Mouse (Mus musculus): ENCODE data around the gene Isoc2a. TPM values are rescaled to one million over a fixed set of nuclear protein-coding genes. Genes with fewer than 3 reads are reported as not detected.

The Isoc2a gene
- polyA plus RNA-seq, 1 experiment from 2014 or later, result 1.3 TPM

- DNase-seq (ENCODE audit: low spot score), result peak; percentile 89
- H3K27ac ChIP-seq (replicated peaks; ENCODE audit: low read depth, low read length), result peak overlapping the region; percentile 90
- peaks cover 31% of the 10 kb centered on the region for H3K36me3 ChIP-seq (ENCODE audit: control insufficient read depth, insufficient read depth, low read length)
- 2% methylated on average over 14 of the region's 14 CpGs for WGBS
- peaks cover 40% of the 10 kb centered on the region for H3K4me1 ChIP-seq (ENCODE audit: control insufficient read depth, insufficient read depth, low read length)
- H3K27me3 ChIP-seq (replicated peaks; ENCODE audit: control insufficient read depth, insufficient read depth, low read length), result no peaks in the 10 kb centered on the region
- H3K9ac ChIP-seq (ENCODE audit: low read depth, low read length), result peak overlapping the region; percentile 62
- peak; percentile 31 for ATAC-seq (ENCODE audit: low read depth)
- H3K4me3 ChIP-seq (ENCODE audit: low read depth, low read length), result peak overlapping the region; percentile 36
- no peaks in the 10 kb centered on the region for H3K9me3 ChIP-seq (ENCODE audit: control insufficient read depth, low read length)
- peak overlapping the region; percentile 77 for H3K4me2 ChIP-seq (ENCODE audit: low read depth, low read length)
Observed at GRCm38 (mm10) chr7:4922931-4923565, 46.1 kb downstream of the Isoc2a start.

- H3K4me1 ChIP-seq (ENCODE audit: control insufficient read depth, insufficient read depth, low read length), result peaks cover 40% of the 10 kb centered on the region
- ATAC-seq (ENCODE audit: low read depth), result no peak
Observed at GRCm38 (mm10) chr7:4923586-4924364, 46.8 kb downstream of the Isoc2a start.

GRCm38 (mm10) chr7:4924483-4924882 is 47.5 kb downstream of the Isoc2a start:
- Histone ChIP-seq H3K4me3 (ENCODE audit: low read depth, low read length) (peak overlapping the region; percentile 36; the same call in 1 of the 2 replicates), H3K36me3 (ENCODE audit: control insufficient read depth, insufficient read depth, low read length) (peaks cover 17% of the 10 kb centered on the region), H3K27me3 (replicated peaks; ENCODE audit: control insufficient read depth, insufficient read depth, low read length) (no peaks in the 10 kb centered on the region), H3K27ac (replicated peaks; ENCODE audit: low read depth, low read length) (peak overlapping the region; percentile 90), H3K4me1 (ENCODE audit: control insufficient read depth, insufficient read depth, low read length) (peaks cover 40% of the 10 kb centered on the region), H3K9ac (ENCODE audit: low read depth, low read length) (peak overlapping the region; percentile 62), H3K9me3 (ENCODE audit: control insufficient read depth, low read length) (no peaks in the 10 kb centered on the region), H3K4me2 (ENCODE audit: low read depth, low read length) (peak overlapping the region; percentile 77)
- ATAC-seq (ENCODE audit: low read depth) (no peak), DNase-seq (ENCODE audit: low spot score) (peak; percentile 39)
- WGBS, result 0% methylated on average over 4 of the region's 4 CpGs

More at GRCm38 (mm10) chr7:4923586-4924364, 46.8 kb downstream of the Isoc2a start:
- Histone ChIP-seq H3K36me3 (ENCODE audit: control insufficient read depth, insufficient read depth, low read length) (peaks cover 24% of the 10 kb centered on the region), H3K27me3 (replicated peaks; ENCODE audit: control insufficient read depth, insufficient read depth, low read length) (no peaks in the 10 kb centered on the region), H3K9me3 (ENCODE audit: control insufficient read depth, low read length) (no peaks in the 10 kb centered on the region), H3K9ac (ENCODE audit: low read depth, low read length) (peak overlapping the region; percentile 62), H3K4me3 (ENCODE audit: low read depth, low read length) (peak overlapping the region; percentile 36), H3K27ac (replicated peaks; ENCODE audit: low read depth, low read length) (peak overlapping the region; percentile 90), H3K4me2 (ENCODE audit: low read depth, low read length) (peak overlapping the region; percentile 77)
- DNase-seq (ENCODE audit: low spot score), result peak; percentile 49
- 6% methylated on average over 34 of the region's 37 CpGs for WGBS

- peak; percentile 92 for DNase-seq (ENCODE audit: low spot score)
- H3K4me3 ChIP-seq (ENCODE audit: low read depth, low read length), result no peak overlapping the region
- peak; percentile 35; the same call in 1 of the 2 replicates for ATAC-seq (ENCODE audit: low read depth)
- WGBS, result 6% methylated on average over 2 of the region's 4 CpGs
- no peaks in the 10 kb centered on the region for H3K9me3 ChIP-seq (ENCODE audit: control insufficient read depth, low read length)
- H3K36me3 ChIP-seq (ENCODE audit: control insufficient read depth, insufficient read depth, low read length), result peaks cover 13% of the 10 kb centered on the region
- H3K9ac ChIP-seq (ENCODE audit: low read depth, low read length), result peak overlapping the region; percentile 62
- peak overlapping the region; percentile 77 for H3K4me2 ChIP-seq (ENCODE audit: low read depth, low read length)
- H3K4me1 ChIP-seq (ENCODE audit: control insufficient read depth, insufficient read depth, low read length), result peaks cover 40% of the 10 kb centered on the region
- peak overlapping the region; percentile 90 for H3K27ac ChIP-seq (replicated peaks; ENCODE audit: low read depth, low read length)
- no peaks in the 10 kb centered on the region for H3K27me3 ChIP-seq (replicated peaks; ENCODE audit: control insufficient read depth, insufficient read depth, low read length)
Observed at GRCm38 (mm10) chr7:4924891-4925301, 47.9 kb downstream of the Isoc2a start.

- Histone ChIP-seq H3K9me3 (ENCODE audit: control insufficient read depth, low read length) (no peaks in the 10 kb centered on the region), H3K4me1 (ENCODE audit: control insufficient read depth, insufficient read depth, low read length) (peaks cover 40% of the 10 kb centered on the region), H3K27ac (replicated peaks; ENCODE audit: low read depth, low read length) (peak within 1 kb of the TSS; percentile 90), H3K36me3 (ENCODE audit: control insufficient read depth, insufficient read depth, low read length) (peaks cover 5% of the 10 kb centered on the region), H3K4me3 (ENCODE audit: low read depth, low read length) (no peak within 1 kb of the TSS), H3K27me3 (replicated peaks; ENCODE audit: control insufficient read depth, insufficient read depth, low read length) (no peaks in the 10 kb centered on the region), H3K4me2 (ENCODE audit: low read depth, low read length) (peak within 1 kb of the TSS; percentile 77), H3K9ac (ENCODE audit: low read depth, low read length) (peak within 1 kb of the TSS; percentile 62)
- WGBS, result 15% methylated on average over 6 of the region's 6 CpGs
- ATAC-seq (ENCODE audit: low read depth), result peak; percentile 58
- peak; percentile 75 for DNase-seq (ENCODE audit: low spot score)
Observed at GRCm38 (mm10) chr7:4925441-4926381, 48.8 kb downstream of the Isoc2a start, which contains the start of gene Ssc5d. Gene Ssc5d, plus strand, starts transcription at chr7:4925785.

- no peak for ATAC-seq (ENCODE audit: low read depth)
- Histone ChIP-seq H3K4me3 (ENCODE audit: low read depth, low read length) (no peak overlapping the region), H3K4me1 (ENCODE audit: control insufficient read depth, insufficient read depth, low read length) (peaks cover 40% of the 10 kb centered on the region), H3K27me3 (replicated peaks; ENCODE audit: control insufficient read depth, insufficient read depth, low read length) (no peaks in the 10 kb centered on the region), H3K27ac (replicated peaks; ENCODE audit: low read depth, low read length) (no peak overlapping the region), H3K9me3 (ENCODE audit: control insufficient read depth, low read length) (no peaks in the 10 kb centered on the region), H3K9ac (ENCODE audit: low read depth, low read length) (0 out of 2 replicates have a peak overlapping the region, but pooled peaks have one; percentile 14), H3K4me2 (ENCODE audit: low read depth, low read length) (no peak overlapping the region), H3K36me3 (ENCODE audit: control insufficient read depth, insufficient read depth, low read length) (no peaks in the 10 kb centered on the region)
- 69% methylated on average over 15 of the region's 16 CpGs for WGBS
- no peak for DNase-seq (ENCODE audit: low spot score)
Observed at GRCm38 (mm10) chr7:4926849-4927248, 49.9 kb downstream of the Isoc2a start.

GRCm38 (mm10) chr7:4927711-4928110 is 50.8 kb downstream of the Isoc2a start:
- 41% methylated on average over 7 of the region's 8 CpGs for WGBS
- ATAC-seq (ENCODE audit: low read depth) (no peak), DNase-seq (ENCODE audit: low spot score) (no peak)
- Histone ChIP-seq H3K9me3 (ENCODE audit: control insufficient read depth, low read length) (no peaks in the 10 kb centered on the region), H3K4me3 (ENCODE audit: low read depth, low read length) (no peak overlapping the region), H3K4me1 (ENCODE audit: control insufficient read depth, insufficient read depth, low read length) (peaks cover 36% of the 10 kb centered on the region), H3K36me3 (ENCODE audit: control insufficient read depth, insufficient read depth, low read length) (no peaks in the 10 kb centered on the region), H3K9ac (ENCODE audit: low read depth, low read length) (peak overlapping the region; percentile 3; the same call in 1 of the 2 replicates), H3K27me3 (replicated peaks; ENCODE audit: control insufficient read depth, insufficient read depth, low read length) (no peaks in the 10 kb centered on the region), H3K4me2 (ENCODE audit: low read depth, low read length) (no peak overlapping the region), H3K27ac (replicated peaks; ENCODE audit: low read depth, low read length) (no peak overlapping the region)

GRCm38 (mm10) chr7:4928323-4928722 is 51.4 kb downstream of the Isoc2a start:
- DNase-seq (ENCODE audit: low spot score) (no peak), ATAC-seq (ENCODE audit: low read depth) (no peak)
- H3K27ac ChIP-seq (replicated peaks; ENCODE audit: low read depth, low read length), result no peak overlapping the region
- peaks cover 30% of the 10 kb centered on the region for H3K4me1 ChIP-seq (ENCODE audit: control insufficient read depth, insufficient read depth, low read length)
- WGBS, result 81% methylated on average over 17 of the region's 17 CpGs
- no peaks in the 10 kb centered on the region for H3K9me3 ChIP-seq (ENCODE audit: control insufficient read depth, low read length)
- H3K4me2 ChIP-seq (ENCODE audit: low read depth, low read length), result no peak overlapping the region
- no peaks in the 10 kb centered on the region for H3K27me3 ChIP-seq (replicated peaks; ENCODE audit: control insufficient read depth, insufficient read depth, low read length)
- H3K9ac ChIP-seq (ENCODE audit: low read depth, low read length), result 0 out of 2 replicates have a peak overlapping the region, but pooled peaks have one; percentile 3
- H3K4me3 ChIP-seq (ENCODE audit: low read depth, low read length), result no peak overlapping the region
- H3K36me3 ChIP-seq (ENCODE audit: control insufficient read depth, insufficient read depth, low read length), result no peaks in the 10 kb centered on the region

All from embryonic facial prominence, embryonic 14.5 days (tissue).